Mouse (Mus musculus): Measurements from ENCODE around the gene Fndc3b. TPM values are rescaled to one million over a fixed set of nuclear protein-coding genes. Genes with fewer than 3 reads are reported as not detected.

The Fndc3b gene
- polyA plus RNA-seq, 1 experiment from 2014 or later: 21.9 TPM

DNA sequence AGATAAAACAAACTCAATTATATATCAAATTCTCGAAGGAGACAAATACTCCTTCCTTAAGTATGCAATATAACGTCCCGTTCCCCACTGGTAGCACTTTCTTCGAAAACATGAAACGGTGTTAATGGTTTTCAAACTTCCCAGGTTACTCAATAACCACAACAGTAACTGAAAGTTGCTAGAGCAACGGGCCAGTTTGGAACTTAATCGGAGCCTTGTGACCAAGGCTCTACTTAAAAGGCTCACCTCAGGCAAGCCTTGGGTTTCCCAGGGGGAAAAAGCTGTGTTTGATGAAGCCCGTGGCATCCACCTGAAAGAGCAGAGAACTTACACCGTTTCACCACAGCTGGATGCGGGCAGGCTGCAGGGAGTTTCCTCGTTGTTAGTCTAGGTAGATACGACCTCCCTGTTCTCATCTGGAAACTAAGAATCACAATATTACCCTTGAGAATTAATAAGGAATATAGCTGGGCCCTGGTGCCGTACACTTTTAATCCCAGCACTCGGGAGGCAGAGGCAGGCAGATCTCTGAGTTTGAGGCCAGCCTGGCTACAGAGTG, 25.4 kb downstream of the Fndc3b start:
- Histone ChIP-seq H3K9me3 (no peaks in the 10 kb centered on the region), H3K27me3 (ENCODE audit: insufficient read depth, poor library complexity, severe bottlenecking) (no peaks in the 10 kb centered on the region), H3K27ac (no peak overlapping the region), H3K4me3 (no peak overlapping the region), H3K36me3 (peaks cover 18% of the 10 kb centered on the region; the same call in 1 of the 2 replicates), H3K4me1 (peaks cover 47% of the 10 kb centered on the region)
- 91% methylated on average over 14 of the region's 14 CpGs for WGBS
- no peak for DNase-seq (ENCODE audit: low spot score)

DNA sequence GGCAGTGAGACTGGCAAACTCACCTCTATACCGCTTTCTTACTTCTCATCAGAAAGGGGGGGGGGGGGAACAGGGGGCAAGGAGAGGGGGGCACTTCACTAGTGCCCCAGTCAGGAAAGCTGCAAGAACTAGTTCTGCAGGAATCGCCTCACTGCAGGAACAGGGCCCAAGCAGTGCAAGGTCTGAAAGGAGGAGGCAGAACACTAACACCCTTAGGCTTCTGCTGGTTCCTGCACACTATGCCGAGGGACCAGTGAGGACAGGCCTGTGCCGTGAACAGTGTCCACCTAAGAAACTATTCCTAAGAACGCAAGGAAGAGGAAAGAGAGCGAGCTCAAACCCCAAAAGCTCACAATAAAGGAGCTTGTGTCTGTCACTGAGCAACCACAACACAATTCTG, 26.0 kb downstream of the Fndc3b start:
- Histone ChIP-seq H3K27me3 (ENCODE audit: insufficient read depth, poor library complexity, severe bottlenecking) (no peaks in the 10 kb centered on the region), H3K36me3 (peaks cover 18% of the 10 kb centered on the region; the same call in 1 of the 2 replicates), H3K9me3 (no peaks in the 10 kb centered on the region), H3K4me3 (no peak overlapping the region), H3K4me1 (peaks cover 41% of the 10 kb centered on the region), H3K27ac (no peak overlapping the region)
- WGBS: 73% methylated on average over 6 of the region's 6 CpGs
- DNase-seq (ENCODE audit: low spot score): no peak

DNA sequence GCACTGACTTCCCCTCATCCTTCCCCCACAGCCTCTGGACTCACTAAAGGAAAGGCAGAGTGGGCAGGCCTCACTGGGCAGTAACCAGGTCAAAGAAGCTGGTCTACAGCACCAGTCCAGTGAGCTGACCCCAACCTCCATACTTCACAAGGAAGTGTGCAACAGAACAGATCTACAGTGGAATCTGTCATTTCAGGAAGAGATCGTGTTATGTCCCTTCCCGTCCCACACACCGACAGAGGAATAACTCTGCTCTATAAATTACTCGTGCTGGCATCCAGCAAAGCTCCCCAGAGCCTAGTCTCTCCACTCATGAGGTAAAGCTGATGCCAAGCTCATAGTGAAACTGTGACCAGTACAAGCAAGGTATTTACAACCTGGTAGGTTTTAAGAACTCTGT, 27.7 kb downstream of the Fndc3b start:
- Histone ChIP-seq H3K36me3 (peaks cover 21% of the 10 kb centered on the region; the same call in 1 of the 2 replicates), H3K27me3 (ENCODE audit: insufficient read depth, poor library complexity, severe bottlenecking) (no peaks in the 10 kb centered on the region), H3K4me3 (no peak overlapping the region), H3K4me1 (peaks cover 32% of the 10 kb centered on the region), H3K9me3 (no peaks in the 10 kb centered on the region), H3K27ac (no peak overlapping the region)
- 68% methylated on average over 4 of the region's 4 CpGs for WGBS
- no peak for DNase-seq (ENCODE audit: low spot score)

DNA sequence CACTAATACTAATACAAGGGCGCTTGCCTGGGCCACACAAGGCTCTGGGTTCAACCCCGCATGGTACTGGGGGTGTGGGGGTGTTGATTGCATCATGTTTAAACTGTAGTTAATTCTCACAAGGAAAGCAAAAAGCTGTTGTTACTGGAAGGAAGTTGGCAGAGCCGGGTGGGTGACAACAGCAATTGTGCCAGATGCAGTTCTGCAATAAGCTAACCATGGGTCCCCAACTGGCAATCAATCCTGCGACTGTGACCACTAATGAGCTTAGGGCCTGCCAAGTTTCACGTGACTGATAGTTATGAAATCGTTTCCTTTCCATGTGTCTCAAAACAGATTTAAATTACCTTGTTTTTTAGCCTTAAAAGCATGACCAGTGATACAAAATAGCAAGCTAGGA, 33.5 kb downstream of the Fndc3b start:
- Histone ChIP-seq H3K36me3 (peaks cover 8% of the 10 kb centered on the region; the same call in 1 of the 2 replicates), H3K4me3 (no peak overlapping the region), H3K27ac (no peak overlapping the region), H3K9me3 (no peaks in the 10 kb centered on the region), H3K27me3 (ENCODE audit: insufficient read depth, poor library complexity, severe bottlenecking) (no peaks in the 10 kb centered on the region), H3K4me1 (peaks cover 39% of the 10 kb centered on the region)
- 80% methylated on average over 6 of the region's 6 CpGs for WGBS
- DNase-seq (ENCODE audit: low spot score): no peak

DNA sequence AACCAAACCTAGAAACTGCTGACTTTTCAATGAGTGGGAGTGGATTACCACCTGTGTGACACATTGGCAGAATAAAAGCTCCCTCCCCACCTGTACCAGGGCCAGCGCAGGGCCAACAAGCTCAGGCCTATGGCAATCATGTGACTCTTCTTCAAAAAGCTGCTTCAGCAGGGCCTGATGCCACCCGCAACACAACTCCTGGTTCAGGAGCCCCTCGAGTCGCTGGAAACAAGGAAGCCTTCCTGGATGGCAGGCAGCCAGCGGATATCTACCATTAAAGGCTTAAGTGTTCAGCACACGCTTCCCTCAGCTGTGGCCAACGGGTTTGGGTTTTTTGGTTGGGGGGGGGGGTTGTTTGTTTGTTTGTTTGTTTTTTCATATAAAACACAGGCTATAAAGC, 37.4 kb downstream of the Fndc3b start:
- peaks cover 78% of the 10 kb centered on the region for H3K4me1 ChIP-seq
- 57% methylated on average over 7 of the region's 7 CpGs for WGBS
- H3K4me3 ChIP-seq: no peak overlapping the region
- no peak for DNase-seq (ENCODE audit: low spot score)
- 0 out of 2 replicates have a peak, but pooled peaks cover 2% of the 10 kb centered on the region for H3K36me3 ChIP-seq
- no peak overlapping the region for H3K27ac ChIP-seq
- H3K27me3 ChIP-seq (ENCODE audit: insufficient read depth, poor library complexity, severe bottlenecking): no peaks in the 10 kb centered on the region
- no peaks in the 10 kb centered on the region for H3K9me3 ChIP-seq

DNA sequence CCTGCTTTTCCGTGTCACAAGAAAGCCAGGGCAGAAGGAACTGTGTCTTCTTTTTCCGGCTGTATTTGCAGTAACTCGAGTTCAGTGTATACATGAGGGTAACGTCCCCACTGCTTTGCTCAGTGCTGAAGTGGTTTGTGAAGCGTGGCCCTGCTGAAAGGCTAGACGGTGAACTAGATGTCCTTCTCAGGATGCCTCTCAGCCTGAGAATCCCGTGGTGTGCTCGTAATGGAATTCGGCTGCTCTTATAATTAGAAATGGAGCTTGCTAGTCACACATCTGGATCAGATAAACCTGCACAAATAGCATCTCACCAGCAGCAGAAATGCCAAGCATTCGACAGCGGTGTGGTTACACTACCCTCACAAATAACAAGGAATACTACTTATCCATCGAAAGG, 40.7 kb downstream of the Fndc3b start:
- H3K4me1 ChIP-seq: peaks cover 85% of the 10 kb centered on the region
- H3K27me3 ChIP-seq (ENCODE audit: insufficient read depth, poor library complexity, severe bottlenecking): no peaks in the 10 kb centered on the region
- 0 out of 2 replicates have a peak overlapping the region, but pooled peaks have one; percentile 3 for H3K4me3 ChIP-seq
- H3K36me3 ChIP-seq: no peaks in the 10 kb centered on the region
- DNase-seq (ENCODE audit: low spot score): no peak
- 38% methylated on average over 12 of the region's 12 CpGs for WGBS
- H3K9me3 ChIP-seq: no peaks in the 10 kb centered on the region
- peak overlapping the region; percentile 78 for H3K27ac ChIP-seq

DNA sequence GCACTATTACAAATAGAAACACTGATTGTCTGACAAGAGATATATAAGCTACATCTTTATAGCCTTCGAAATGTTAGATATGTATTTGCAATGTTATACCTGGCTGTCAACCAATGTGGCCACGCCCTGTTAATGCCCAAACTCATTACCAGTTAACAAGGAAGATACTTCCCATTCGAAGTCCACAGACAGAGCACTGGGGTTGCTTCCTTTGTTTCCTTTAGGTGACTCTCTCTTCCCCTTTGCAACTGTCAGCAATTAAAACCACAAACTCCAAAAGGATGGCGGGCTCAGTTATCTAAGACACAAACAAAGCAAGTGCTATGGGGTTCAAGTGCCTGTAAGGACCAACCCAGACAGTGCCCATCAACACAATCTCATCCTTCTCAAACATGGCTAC, 43.8 kb downstream of the Fndc3b start:
- H3K27ac ChIP-seq: no peak overlapping the region
- no peaks in the 10 kb centered on the region for H3K9me3 ChIP-seq
- 73% methylated on average over 4 of the region's 4 CpGs for WGBS
- DNase-seq (ENCODE audit: low spot score): no peak
- H3K4me3 ChIP-seq: no peak overlapping the region
- H3K36me3 ChIP-seq: no peaks in the 10 kb centered on the region
- H3K4me1 ChIP-seq: peaks cover 86% of the 10 kb centered on the region
- no peaks in the 10 kb centered on the region for H3K27me3 ChIP-seq (ENCODE audit: insufficient read depth, poor library complexity, severe bottlenecking)

DNA sequence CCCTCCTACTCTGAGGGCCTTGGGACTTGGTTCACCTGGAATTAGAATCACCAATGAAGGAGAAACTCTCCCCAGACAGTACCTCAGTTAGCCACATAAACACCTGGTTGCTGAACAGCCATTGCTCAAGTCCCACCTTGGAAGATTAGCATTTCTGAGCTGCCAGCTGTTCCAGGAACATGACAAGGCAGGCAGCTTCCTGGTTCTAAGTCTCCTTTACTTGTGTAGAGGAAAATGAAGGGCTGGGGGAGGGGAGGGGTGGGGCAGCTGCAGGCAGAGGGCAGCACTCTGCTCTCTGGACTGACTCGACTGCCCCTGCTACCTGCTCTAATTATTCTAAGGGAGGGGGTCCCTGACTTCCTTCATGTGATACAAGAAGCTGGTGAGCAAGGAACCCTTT, 45.8 kb downstream of the Fndc3b start:
- H3K4me1 ChIP-seq: peaks cover 73% of the 10 kb centered on the region
- H3K27me3 ChIP-seq (ENCODE audit: insufficient read depth, poor library complexity, severe bottlenecking): no peaks in the 10 kb centered on the region

DNA sequence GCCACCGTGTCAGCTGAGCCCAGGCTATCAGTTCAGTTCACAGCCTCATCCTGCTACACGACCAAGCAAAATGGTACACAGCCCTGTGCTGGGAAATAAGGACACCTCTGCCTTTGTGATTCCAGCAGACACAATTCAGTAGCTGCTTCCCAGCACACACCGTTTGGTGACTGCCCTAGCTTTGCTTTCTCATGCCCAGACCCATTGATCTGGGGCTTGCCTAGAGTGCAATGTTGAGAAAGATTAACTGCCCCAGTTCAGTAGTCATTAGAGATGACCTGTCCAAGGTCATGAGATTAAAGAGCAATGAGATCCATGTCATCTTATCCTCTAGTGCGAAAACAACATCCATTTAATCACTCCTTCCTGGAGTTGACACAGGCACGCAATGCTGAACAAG, 47.9 kb downstream of the Fndc3b start:
- no peaks in the 10 kb centered on the region for H3K27me3 ChIP-seq (ENCODE audit: insufficient read depth, poor library complexity, severe bottlenecking)
- H3K36me3 ChIP-seq: no peaks in the 10 kb centered on the region
- 38% methylated on average over 5 of the region's 5 CpGs for WGBS
- H3K4me3 ChIP-seq: no peak overlapping the region
- peak overlapping the region; percentile 74 for H3K27ac ChIP-seq
- no peaks in the 10 kb centered on the region for H3K9me3 ChIP-seq
- H3K4me1 ChIP-seq: peaks cover 73% of the 10 kb centered on the region
- DNase-seq (ENCODE audit: low spot score): no peak

More for the DNA sequence above, 45.8 kb downstream of the Fndc3b start:
- no peak overlapping the region for H3K4me3 ChIP-seq
- no peak for DNase-seq (ENCODE audit: low spot score)
- 0% methylated on average over 1 of the region's 1 CpGs for WGBS
- peak overlapping the region; percentile 65; the same call in 1 of the 2 replicates for H3K27ac ChIP-seq
- no peaks in the 10 kb centered on the region for H3K9me3 ChIP-seq
- no peaks in the 10 kb centered on the region for H3K36me3 ChIP-seq

DNA sequence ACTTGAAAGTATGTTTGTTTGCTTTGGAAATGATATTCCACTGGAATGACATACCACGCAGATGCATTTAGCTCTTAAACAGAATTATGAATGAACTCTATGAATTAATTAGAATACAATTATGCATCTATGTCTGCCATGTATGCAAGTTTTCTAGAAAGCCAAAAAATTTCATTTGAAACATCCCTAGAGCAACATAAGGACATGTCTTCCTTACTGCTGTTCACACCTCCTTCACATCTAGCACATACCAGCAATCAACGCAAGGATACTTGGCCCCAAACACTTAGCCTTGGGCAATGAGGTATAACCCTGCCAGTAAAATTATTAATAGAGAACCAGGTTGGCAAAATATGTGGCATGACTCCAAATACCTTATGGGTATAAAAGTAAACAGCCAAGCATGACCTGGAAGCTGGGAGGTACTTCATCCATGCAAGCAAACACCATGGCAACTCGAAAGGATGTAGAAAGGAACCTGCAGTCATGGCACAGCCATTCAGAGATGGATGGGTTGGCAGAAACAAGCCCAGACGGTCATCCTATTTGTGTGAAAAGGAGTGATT, 52.8 kb downstream of the Fndc3b start:
- Histone ChIP-seq H3K9me3 (no peaks in the 10 kb centered on the region), H3K4me3 (no peak overlapping the region), H3K27me3 (ENCODE audit: insufficient read depth, poor library complexity, severe bottlenecking) (no peaks in the 10 kb centered on the region), H3K27ac (no peak overlapping the region), H3K36me3 (no peaks in the 10 kb centered on the region), H3K4me1 (peaks cover 82% of the 10 kb centered on the region)
- DNase-seq (ENCODE audit: low spot score): no peak
- 87% methylated on average over 4 of the region's 4 CpGs for WGBS

DNA sequence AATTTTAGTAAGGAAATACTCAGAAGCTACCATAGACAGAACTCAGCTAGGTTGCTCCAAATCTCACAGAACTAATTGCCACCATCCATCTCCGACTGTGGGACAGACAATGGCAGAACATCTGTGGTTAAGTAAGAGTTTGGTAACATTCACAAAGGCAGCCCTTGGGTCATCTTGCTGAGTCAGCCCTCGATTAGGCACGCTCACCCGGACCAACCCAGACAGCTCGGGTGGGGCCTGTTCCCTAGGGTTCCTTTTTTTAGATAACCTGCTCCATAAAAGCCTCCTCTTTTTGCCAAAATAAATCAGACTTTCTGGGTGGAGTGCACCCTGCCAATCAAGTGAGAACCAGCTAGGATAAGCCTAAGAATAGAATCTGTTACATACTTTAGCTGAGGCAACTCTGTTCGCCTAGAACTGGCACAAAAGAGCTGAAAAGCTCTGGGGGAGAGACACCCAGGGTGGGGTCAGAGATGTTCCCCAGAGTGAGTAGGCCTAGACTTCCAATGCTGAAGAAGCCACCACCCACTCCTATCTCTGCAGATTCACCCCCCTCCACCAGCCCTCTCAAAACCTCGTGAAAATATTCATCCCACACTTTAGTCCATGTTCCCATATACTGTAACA, 54.2 kb downstream of the Fndc3b start:
- H3K27ac ChIP-seq: peak overlapping the region; percentile 74; the same call in 1 of the 2 replicates

DNA sequence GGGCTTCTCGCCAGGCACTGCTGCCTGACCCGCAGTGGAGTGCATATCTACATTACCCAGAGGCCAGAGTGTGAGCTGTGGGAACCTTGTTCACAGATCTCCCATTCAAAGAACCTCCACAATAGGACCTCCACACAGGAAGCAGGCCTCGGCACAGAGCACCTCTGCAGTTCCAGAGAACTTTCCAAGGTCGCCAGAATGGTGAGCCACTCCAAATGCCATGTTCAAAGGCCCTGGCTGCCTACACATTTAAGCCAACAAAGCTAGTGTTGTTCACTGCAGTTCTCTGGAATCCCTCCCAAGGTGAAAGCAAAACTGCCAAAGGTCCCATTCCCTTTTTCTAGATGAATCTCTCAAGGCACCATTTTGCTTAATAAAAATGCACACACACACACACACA, 55.4 kb downstream of the Fndc3b start:
- H3K4me1 ChIP-seq: peaks cover 89% of the 10 kb centered on the region
- no peak overlapping the region for H3K4me3 ChIP-seq
- WGBS: 34% methylated on average over 4 of the region's 4 CpGs
- no peak for DNase-seq (ENCODE audit: low spot score)
- H3K9me3 ChIP-seq: no peaks in the 10 kb centered on the region
- peak overlapping the region; percentile 74 for H3K27ac ChIP-seq
- no peaks in the 10 kb centered on the region for H3K27me3 ChIP-seq (ENCODE audit: insufficient read depth, poor library complexity, severe bottlenecking)
- no peaks in the 10 kb centered on the region for H3K36me3 ChIP-seq

More for the DNA sequence above, 54.2 kb downstream of the Fndc3b start:
- no peaks in the 10 kb centered on the region for H3K27me3 ChIP-seq (ENCODE audit: insufficient read depth, poor library complexity, severe bottlenecking)
- H3K4me3 ChIP-seq: no peak overlapping the region
- peaks cover 83% of the 10 kb centered on the region for H3K4me1 ChIP-seq
- H3K9me3 ChIP-seq: no peaks in the 10 kb centered on the region
- no peak for DNase-seq (ENCODE audit: low spot score)
- no peaks in the 10 kb centered on the region for H3K36me3 ChIP-seq
- WGBS: 36% methylated on average over 7 of the region's 7 CpGs

DNA sequence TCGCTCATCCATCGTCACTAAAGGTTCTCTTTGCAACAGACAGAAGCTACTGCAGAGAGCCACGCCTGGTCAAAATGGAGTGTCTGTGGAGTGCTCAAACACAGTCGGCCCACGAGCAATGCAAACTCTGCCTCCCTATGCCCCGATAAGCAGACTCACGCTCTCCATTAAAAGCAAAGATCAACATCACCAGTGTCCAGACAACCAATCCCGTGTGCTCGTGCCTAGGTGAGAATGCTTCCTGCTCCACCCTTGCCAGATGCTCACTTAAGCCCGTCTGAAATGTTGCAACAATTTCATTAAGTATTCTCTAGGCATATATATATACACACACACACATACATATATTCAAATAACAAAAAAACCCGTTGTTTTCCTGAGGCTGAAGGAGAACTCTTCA, 56.1 kb downstream of the Fndc3b start:
- H3K4me1 ChIP-seq: peaks cover 94% of the 10 kb centered on the region
- no peaks in the 10 kb centered on the region for H3K27me3 ChIP-seq (ENCODE audit: insufficient read depth, poor library complexity, severe bottlenecking)
- no peaks in the 10 kb centered on the region for H3K36me3 ChIP-seq
- 0 out of 2 replicates have a peak overlapping the region, but pooled peaks have one; percentile 74 for H3K27ac ChIP-seq
- DNase-seq (ENCODE audit: low spot score): no peak
- 82% methylated on average over 11 of the region's 11 CpGs for WGBS
- H3K4me3 ChIP-seq: no peak overlapping the region
- no peaks in the 10 kb centered on the region for H3K9me3 ChIP-seq
